Mouse (Mus musculus): ENCODE results near the gene Srebf2. TPM values are rescaled to one million over a fixed set of nuclear protein-coding genes. Genes with fewer than 3 reads are reported as not detected.

Gene Srebf2
- polyA plus RNA-seq, 1 experiment = 104 TPM

GRCm38 (mm10) chr15:82147611-82148111 is 680 bp downstream of the Srebf2 start:
- under 1% methylated on average over 34 of the region's 50 CpGs for WGBS
- no peak for TF ChIP-seq CTCF (IDR thresholded peaks at IDR 0.05; ENCODE audit: borderline replicate concordance, insufficient read depth, low read depth, low read length)
- no peak for TF ChIP-seq POLR2A (IDR thresholded peaks at IDR 0.05; ENCODE audit: borderline replicate concordance, insufficient read depth, low read length)
- Histone ChIP-seq H3K27ac (ENCODE audit: insufficient read depth, low read length) (peak overlapping the region; percentile 20; the same call in 1 of the 2 replicates), H3K4me3 (replicated peaks; ENCODE audit: insufficient read depth, low read depth, low read length) (peak overlapping the region; percentile 81), H3K27me3 (ENCODE audit: control insufficient read depth, insufficient read depth, low read length) (no peaks in the 10 kb centered on the region), H3K4me1 (ENCODE audit: control insufficient read depth, insufficient read depth, low read length) (peaks cover 8% of the 10 kb centered on the region)
- DNase-seq = peak; percentile 70 to 72

- Histone ChIP-seq H3K27me3 (ENCODE audit: control insufficient read depth, insufficient read depth, low read length) (no peaks in the 10 kb centered on the region), H3K27ac (ENCODE audit: insufficient read depth, low read length) (no peak overlapping the region), H3K4me1 (ENCODE audit: control insufficient read depth, insufficient read depth, low read length) (peaks cover 8% of the 10 kb centered on the region), H3K4me3 (replicated peaks; ENCODE audit: insufficient read depth, low read depth, low read length) (peak overlapping the region; percentile 44)
- 22% methylated on average over 9 of the region's 9 CpGs for WGBS
- DNase-seq = no peak
- no peak for TF ChIP-seq CTCF (IDR thresholded peaks at IDR 0.05; ENCODE audit: borderline replicate concordance, insufficient read depth, low read depth, low read length)
- TF ChIP-seq POLR2A (IDR thresholded peaks at IDR 0.05; ENCODE audit: borderline replicate concordance, insufficient read depth, low read length) = no peak
These were observed 1.5 kb downstream of the Srebf2 start for GRCm38 (mm10) chr15:82148510-82148911.

GRCm38 (mm10) chr15:82150042-82150441 is 3.1 kb downstream of the Srebf2 start:
- Histone ChIP-seq H3K4me1 (ENCODE audit: control insufficient read depth, insufficient read depth, low read length) (peaks cover 8% of the 10 kb centered on the region), H3K4me3 (replicated peaks; ENCODE audit: insufficient read depth, low read depth, low read length) (no peak overlapping the region), H3K27me3 (ENCODE audit: control insufficient read depth, insufficient read depth, low read length) (no peaks in the 10 kb centered on the region), H3K27ac (ENCODE audit: insufficient read depth, low read length) (no peak overlapping the region)
- no peak for DNase-seq
- TF ChIP-seq CTCF (IDR thresholded peaks at IDR 0.05; ENCODE audit: borderline replicate concordance, insufficient read depth, low read depth, low read length) = no peak
- TF ChIP-seq POLR2A (IDR thresholded peaks at IDR 0.05; ENCODE audit: borderline replicate concordance, insufficient read depth, low read length) = no peak

GRCm38 (mm10) chr15:82151176-82151575 is 4.2 kb downstream of the Srebf2 start:
- DNase-seq = no peak
- 92% methylated on average over 4 of the region's 4 CpGs for WGBS
- TF ChIP-seq CTCF (IDR thresholded peaks at IDR 0.05; ENCODE audit: borderline replicate concordance, insufficient read depth, low read depth, low read length) (no peak), POLR2A (IDR thresholded peaks at IDR 0.05; ENCODE audit: borderline replicate concordance, insufficient read depth, low read length) (no peak)
- Histone ChIP-seq H3K27ac (ENCODE audit: insufficient read depth, low read length) (no peak overlapping the region), H3K4me1 (ENCODE audit: control insufficient read depth, insufficient read depth, low read length) (peaks cover 8% of the 10 kb centered on the region), H3K27me3 (ENCODE audit: control insufficient read depth, insufficient read depth, low read length) (no peaks in the 10 kb centered on the region), H3K4me3 (replicated peaks; ENCODE audit: insufficient read depth, low read depth, low read length) (no peak overlapping the region)

- no peak overlapping the region for H3K27ac ChIP-seq (ENCODE audit: insufficient read depth, low read length)
- H3K4me1 ChIP-seq (ENCODE audit: control insufficient read depth, insufficient read depth, low read length) = peaks cover 5% of the 10 kb centered on the region
- H3K27me3 ChIP-seq (ENCODE audit: control insufficient read depth, insufficient read depth, low read length) = no peaks in the 10 kb centered on the region
- no peak for DNase-seq
- no peak overlapping the region for H3K4me3 ChIP-seq (replicated peaks; ENCODE audit: insufficient read depth, low read depth, low read length)
- WGBS = 75% methylated on average over 12 of the region's 12 CpGs
- TF ChIP-seq POLR2A (IDR thresholded peaks at IDR 0.05; ENCODE audit: borderline replicate concordance, insufficient read depth, low read length) (no peak), CTCF (IDR thresholded peaks at IDR 0.05; ENCODE audit: borderline replicate concordance, insufficient read depth, low read depth, low read length) (no peak)
These were observed 5.0 kb downstream of the Srebf2 start for GRCm38 (mm10) chr15:82152022-82152421.

- TF ChIP-seq CTCF (IDR thresholded peaks at IDR 0.05; ENCODE audit: borderline replicate concordance, insufficient read depth, low read depth, low read length) (no peak), POLR2A (IDR thresholded peaks at IDR 0.05; ENCODE audit: borderline replicate concordance, insufficient read depth, low read length) (no peak)
- 76% methylated on average over 7 of the region's 7 CpGs for WGBS
These were observed 5.5 kb downstream of the Srebf2 start for GRCm38 (mm10) chr15:82152435-82152834.

GRCm38 (mm10) chr15:82156298-82156697 is 9.3 kb downstream of the Srebf2 start:
- Histone ChIP-seq H3K27me3 (ENCODE audit: control insufficient read depth, insufficient read depth, low read length) (no peaks in the 10 kb centered on the region), H3K27ac (ENCODE audit: insufficient read depth, low read length) (no peak overlapping the region), H3K4me1 (ENCODE audit: control insufficient read depth, insufficient read depth, low read length) (peaks cover 26% of the 10 kb centered on the region), H3K4me3 (replicated peaks; ENCODE audit: insufficient read depth, low read depth, low read length) (no peak overlapping the region)
- WGBS = 91% methylated on average over 6 of the region's 6 CpGs
- no peak for DNase-seq
- no peak for TF ChIP-seq POLR2A (IDR thresholded peaks at IDR 0.05; ENCODE audit: borderline replicate concordance, insufficient read depth, low read length)

More at GRCm38 (mm10) chr15:82152435-82152834, 5.5 kb downstream of the Srebf2 start:
- Histone ChIP-seq H3K27ac (ENCODE audit: insufficient read depth, low read length) (no peak overlapping the region), H3K4me3 (replicated peaks; ENCODE audit: insufficient read depth, low read depth, low read length) (no peak overlapping the region), H3K27me3 (ENCODE audit: control insufficient read depth, insufficient read depth, low read length) (no peaks in the 10 kb centered on the region), H3K4me1 (ENCODE audit: control insufficient read depth, insufficient read depth, low read length) (peaks cover 5% of the 10 kb centered on the region)
- DNase-seq = no peak

- Histone ChIP-seq H3K27ac (ENCODE audit: insufficient read depth, low read length) (no peak overlapping the region), H3K4me3 (replicated peaks; ENCODE audit: insufficient read depth, low read depth, low read length) (no peak overlapping the region), H3K27me3 (ENCODE audit: control insufficient read depth, insufficient read depth, low read length) (no peaks in the 10 kb centered on the region), H3K4me1 (ENCODE audit: control insufficient read depth, insufficient read depth, low read length) (peaks cover 26% of the 10 kb centered on the region)
- TF ChIP-seq POLR2A (IDR thresholded peaks at IDR 0.05; ENCODE audit: borderline replicate concordance, insufficient read depth, low read length) (no peak), CTCF (IDR thresholded peaks at IDR 0.05; ENCODE audit: borderline replicate concordance, insufficient read depth, low read depth, low read length) (no peak)
- 91% methylated on average over 10 of the region's 10 CpGs for WGBS
- no peak for DNase-seq
These were observed 9.9 kb downstream of the Srebf2 start for GRCm38 (mm10) chr15:82156902-82157301.
